Mouse (Mus musculus): ENCODE measurements around the gene Sugt1. TPM values are rescaled to one million over a fixed set of nuclear protein-coding genes. Genes with fewer than 3 reads are reported as not detected.

Gene Sugt1
- polyA plus RNA-seq, 1 experiment from 2014 or later = 53.6 TPM

- H3K27ac ChIP-seq = no peak overlapping the region
- no peaks in the 10 kb centered on the region for H3K27me3 ChIP-seq
- no peaks in the 10 kb centered on the region for H3K9me3 ChIP-seq (replicated peaks)
- H3K9ac ChIP-seq = no peak overlapping the region
- ATAC-seq (ENCODE audit: low read depth) (no peak), DNase-seq (no peak)
- H3K4me1 ChIP-seq (replicated peaks) = no peaks in the 10 kb centered on the region
- 88% methylated on average over 4 of the region's 4 CpGs for WGBS (ENCODE audit: insufficient replicate concordance)
- no peak overlapping the region for H3K4me2 ChIP-seq
- no peak overlapping the region for H3K4me3 ChIP-seq (replicated peaks)
- H3K36me3 ChIP-seq = peaks cover 69% of the 10 kb centered on the region
Observed at GRCm38 (mm10) chr14:79607352-79607751, 19.9 kb downstream of the Sugt1 start.

- H3K27ac ChIP-seq = no peak overlapping the region
- 88% methylated on average over 6 of the region's 6 CpGs for WGBS (ENCODE audit: insufficient replicate concordance)
Observed at GRCm38 (mm10) chr14:79608286-79608685, 20.8 kb downstream of the Sugt1 start.

GRCm38 (mm10) chr14:79617121-79617828, 29.8 kb downstream of the Sugt1 start:
- no peaks in the 10 kb centered on the region for H3K27me3 ChIP-seq
- H3K4me3 ChIP-seq (replicated peaks) = no peak overlapping the region
- H3K36me3 ChIP-seq = peaks cover 60% of the 10 kb centered on the region
- H3K4me1 ChIP-seq (replicated peaks) = peaks cover 10% of the 10 kb centered on the region
- H3K4me2 ChIP-seq = no peak overlapping the region
- no peak overlapping the region for H3K27ac ChIP-seq
- no peak overlapping the region for H3K9ac ChIP-seq
- ATAC-seq (ENCODE audit: low read depth) (no peak), DNase-seq (no peak)
- H3K9me3 ChIP-seq (replicated peaks) = no peaks in the 10 kb centered on the region
- 76% methylated on average over 8 of the region's 8 CpGs for WGBS (ENCODE audit: insufficient replicate concordance)

More at GRCm38 (mm10) chr14:79608286-79608685, 20.8 kb downstream of the Sugt1 start:
- DNase-seq (no peak), ATAC-seq (ENCODE audit: low read depth) (no peak)
- Histone ChIP-seq H3K4me3 (replicated peaks) (no peak overlapping the region), H3K9me3 (replicated peaks) (no peaks in the 10 kb centered on the region), H3K27me3 (no peaks in the 10 kb centered on the region), H3K9ac (no peak overlapping the region), H3K36me3 (peaks cover 73% of the 10 kb centered on the region), H3K4me2 (no peak overlapping the region), H3K4me1 (replicated peaks) (no peaks in the 10 kb centered on the region)

GRCm38 (mm10) chr14:79619802-79620201, 32.3 kb downstream of the Sugt1 start:
- no peaks in the 10 kb centered on the region for H3K27me3 ChIP-seq
- H3K27ac ChIP-seq = no peak overlapping the region
- no peak for ATAC-seq (ENCODE audit: low read depth)
- DNase-seq = no peak
- H3K9ac ChIP-seq = no peak overlapping the region
- WGBS (ENCODE audit: insufficient replicate concordance) = 90% methylated on average over 7 of the region's 7 CpGs
- no peak overlapping the region for H3K4me3 ChIP-seq (replicated peaks)
- peaks cover 10% of the 10 kb centered on the region for H3K4me1 ChIP-seq (replicated peaks)
- peaks cover 53% of the 10 kb centered on the region for H3K36me3 ChIP-seq
- no peak overlapping the region for H3K4me2 ChIP-seq
- H3K9me3 ChIP-seq (replicated peaks) = no peaks in the 10 kb centered on the region

- Histone ChIP-seq H3K4me3 (replicated peaks) (no peak overlapping the region), H3K9me3 (replicated peaks) (no peaks in the 10 kb centered on the region), H3K27me3 (no peaks in the 10 kb centered on the region), H3K9ac (no peak overlapping the region), H3K4me2 (no peak overlapping the region), H3K4me1 (replicated peaks) (peaks cover 10% of the 10 kb centered on the region), H3K27ac (no peak overlapping the region), H3K36me3 (peaks cover 60% of the 10 kb centered on the region)
- 30% methylated on average over 3 of the region's 3 CpGs for WGBS (ENCODE audit: insufficient replicate concordance)
- DNase-seq = no peak
- peak; percentile 63; the same call in 1 of the 2 replicates for ATAC-seq (ENCODE audit: low read depth)
Observed at GRCm38 (mm10) chr14:79621143-79621542, 33.7 kb downstream of the Sugt1 start.

GRCm38 (mm10) chr14:79632330-79632729, 44.8 kb downstream of the Sugt1 start:
- no peak overlapping the region for H3K27ac ChIP-seq
- ATAC-seq (ENCODE audit: low read depth) (no peak), DNase-seq (no peak)
- H3K4me2 ChIP-seq = no peak overlapping the region
- no peaks in the 10 kb centered on the region for H3K27me3 ChIP-seq
- H3K4me3 ChIP-seq (replicated peaks) = no peak overlapping the region
- H3K9me3 ChIP-seq (replicated peaks) = no peaks in the 10 kb centered on the region
- no peaks in the 10 kb centered on the region for H3K4me1 ChIP-seq (replicated peaks)
- peaks cover 18% of the 10 kb centered on the region; the same call in 1 of the 2 replicates for H3K36me3 ChIP-seq
- H3K9ac ChIP-seq = no peak overlapping the region
- WGBS (ENCODE audit: insufficient replicate concordance) = 83% methylated on average over 6 of the region's 6 CpGs

GRCm38 (mm10) chr14:79633196-79633595, 45.7 kb downstream of the Sugt1 start:
- H3K4me1 ChIP-seq (replicated peaks) = no peaks in the 10 kb centered on the region
- H3K27me3 ChIP-seq = no peaks in the 10 kb centered on the region
- no peak overlapping the region for H3K9ac ChIP-seq
- no peak overlapping the region for H3K4me3 ChIP-seq (replicated peaks)
- H3K4me2 ChIP-seq = no peak overlapping the region
- ATAC-seq (ENCODE audit: low read depth) (no peak), DNase-seq (no peak)
- no peak overlapping the region for H3K27ac ChIP-seq
- 67% methylated on average over 2 of the region's 2 CpGs for WGBS (ENCODE audit: insufficient replicate concordance)
- H3K9me3 ChIP-seq (replicated peaks) = no peaks in the 10 kb centered on the region
- peaks cover 15% of the 10 kb centered on the region; the same call in 1 of the 2 replicates for H3K36me3 ChIP-seq

- no peaks in the 10 kb centered on the region for H3K27me3 ChIP-seq
- H3K4me2 ChIP-seq = no peak overlapping the region
- ATAC-seq (ENCODE audit: low read depth) (no peak), DNase-seq (no peak)
- no peaks in the 10 kb centered on the region for H3K4me1 ChIP-seq (replicated peaks)
- H3K36me3 ChIP-seq = no peaks in the 10 kb centered on the region
- WGBS (ENCODE audit: insufficient replicate concordance) = 65% methylated on average over 4 of the region's 4 CpGs
- no peaks in the 10 kb centered on the region for H3K9me3 ChIP-seq (replicated peaks)
- H3K9ac ChIP-seq = no peak overlapping the region
- H3K27ac ChIP-seq = no peak overlapping the region
- no peak overlapping the region for H3K4me3 ChIP-seq (replicated peaks)
Observed at GRCm38 (mm10) chr14:79636814-79637213, 49.3 kb downstream of the Sugt1 start.

GRCm38 (mm10) chr14:79642063-79642462, 54.6 kb downstream of the Sugt1 start:
- Histone ChIP-seq H3K4me3 (replicated peaks) (no peak overlapping the region), H3K27ac (no peak overlapping the region), H3K36me3 (no peaks in the 10 kb centered on the region), H3K4me2 (no peak overlapping the region), H3K27me3 (peaks cover 13% of the 10 kb centered on the region; the same call in 1 of the 2 replicates), H3K9ac (no peak overlapping the region), H3K4me1 (replicated peaks) (no peaks in the 10 kb centered on the region), H3K9me3 (replicated peaks) (no peaks in the 10 kb centered on the region)
- ATAC-seq (ENCODE audit: low read depth) (no peak), DNase-seq (no peak)
- 61% methylated on average over 9 of the region's 9 CpGs for WGBS (ENCODE audit: insufficient replicate concordance)

GRCm38 (mm10) chr14:79645378-79645777, 57.9 kb downstream of the Sugt1 start:
- H3K9me3 ChIP-seq (replicated peaks) = no peaks in the 10 kb centered on the region
- no peak overlapping the region for H3K4me2 ChIP-seq
- H3K9ac ChIP-seq = no peak overlapping the region
- no peaks in the 10 kb centered on the region for H3K4me1 ChIP-seq (replicated peaks)
- ATAC-seq (ENCODE audit: low read depth) (no peak), DNase-seq (no peak)
- no peak overlapping the region for H3K4me3 ChIP-seq (replicated peaks)
- 19% methylated on average over 11 of the region's 11 CpGs for WGBS (ENCODE audit: insufficient replicate concordance)
- peaks cover 13% of the 10 kb centered on the region; the same call in 1 of the 2 replicates for H3K27me3 ChIP-seq
- H3K27ac ChIP-seq = no peak overlapping the region
- no peaks in the 10 kb centered on the region for H3K36me3 ChIP-seq

- no peaks in the 10 kb centered on the region for H3K9me3 ChIP-seq (replicated peaks)
- no peaks in the 10 kb centered on the region for H3K36me3 ChIP-seq
- WGBS (ENCODE audit: insufficient replicate concordance) = 40% methylated on average over 3 of the region's 3 CpGs
- H3K4me2 ChIP-seq = no peak overlapping the region
- H3K9ac ChIP-seq = no peak overlapping the region
- H3K27me3 ChIP-seq = peaks cover 10% of the 10 kb centered on the region; the same call in 1 of the 2 replicates
- H3K27ac ChIP-seq = no peak overlapping the region
- no peak overlapping the region for H3K4me3 ChIP-seq (replicated peaks)
- no peak for DNase-seq
- no peak for ATAC-seq (ENCODE audit: low read depth)
- H3K4me1 ChIP-seq (replicated peaks) = no peaks in the 10 kb centered on the region
Observed at GRCm38 (mm10) chr14:79649680-79650079, 62.2 kb downstream of the Sugt1 start.

- 50% methylated on average over 4 of the region's 4 CpGs for WGBS (ENCODE audit: insufficient replicate concordance)
- Histone ChIP-seq H3K27ac (no peak overlapping the region), H3K4me3 (replicated peaks) (no peak overlapping the region), H3K9ac (no peak overlapping the region), H3K4me2 (no peak overlapping the region), H3K9me3 (replicated peaks) (no peaks in the 10 kb centered on the region), H3K27me3 (no peaks in the 10 kb centered on the region), H3K4me1 (replicated peaks) (no peaks in the 10 kb centered on the region), H3K36me3 (no peaks in the 10 kb centered on the region)
- DNase-seq = no peak
- ATAC-seq (ENCODE audit: low read depth) = no peak
Observed at GRCm38 (mm10) chr14:79652654-79653053, 65.2 kb downstream of the Sugt1 start.
